Mouse (Mus musculus): ENCODE measurements around the gene Col5a1. TPM values are rescaled to one million over a fixed set of nuclear protein-coding genes. Genes with fewer than 3 reads are reported as not detected.

The Col5a1 gene
- polyA plus RNA-seq, 1 experiment = not detected

GRCm38 (mm10) chr2:27983884-27984283 is 97.7 kb downstream of the Col5a1 start:
- 79% methylated on average over 3 of the region's 3 CpGs for WGBS
- Histone ChIP-seq H3K4me1 (ENCODE audit: control insufficient read depth, insufficient read depth, low read length) (peaks cover under 1% of the 10 kb centered on the region; the same call in 1 of the 2 replicates), H3K4me3 (ENCODE audit: insufficient read depth, low read depth, low read length) (no peak overlapping the region), H3K27ac (ENCODE audit: insufficient read depth, low read depth, low read length) (no peak overlapping the region)
- TF ChIP-seq POLR2A (IDR thresholded peaks at IDR 0.05; ENCODE audit: insufficient read depth, low read depth, low read length) (no peak), CTCF (IDR thresholded peaks at IDR 0.05; ENCODE audit: insufficient read depth, low read depth, low read length) (peak; percentile 41; the same call in 1 of the 2 replicates)

- Histone ChIP-seq H3K4me1 (ENCODE audit: control insufficient read depth, insufficient read depth, low read length) (peaks cover 12% of the 10 kb centered on the region), H3K4me3 (ENCODE audit: insufficient read depth, low read depth, low read length) (no peak overlapping the region), H3K27ac (ENCODE audit: insufficient read depth, low read depth, low read length) (no peak overlapping the region)
- TF ChIP-seq POLR2A (IDR thresholded peaks at IDR 0.05; ENCODE audit: insufficient read depth, low read depth, low read length) (no peak), CTCF (IDR thresholded peaks at IDR 0.05; ENCODE audit: insufficient read depth, low read depth, low read length) (no peak)
- 90% methylated on average over 4 of the region's 4 CpGs for WGBS
Measured at GRCm38 (mm10) chr2:27986751-27987150, 100.5 kb downstream of the Col5a1 start.

- 50% methylated on average over 13 of the region's 13 CpGs for WGBS
- Histone ChIP-seq H3K4me3 (ENCODE audit: insufficient read depth, low read depth, low read length) (no peak overlapping the region), H3K27ac (ENCODE audit: insufficient read depth, low read depth, low read length) (no peak overlapping the region), H3K4me1 (ENCODE audit: control insufficient read depth, insufficient read depth, low read length) (peaks cover 12% of the 10 kb centered on the region)
- TF ChIP-seq POLR2A (IDR thresholded peaks at IDR 0.05; ENCODE audit: insufficient read depth, low read depth, low read length) = no peak
- no peak for TF ChIP-seq CTCF (IDR thresholded peaks at IDR 0.05; ENCODE audit: insufficient read depth, low read depth, low read length)
Measured at GRCm38 (mm10) chr2:27990430-27991211, 104.4 kb downstream of the Col5a1 start.

- TF ChIP-seq POLR2A (IDR thresholded peaks at IDR 0.05; ENCODE audit: insufficient read depth, low read depth, low read length) (no peak), CTCF (IDR thresholded peaks at IDR 0.05; ENCODE audit: insufficient read depth, low read depth, low read length) (no peak)
- no peak overlapping the region for H3K27ac ChIP-seq (ENCODE audit: insufficient read depth, low read depth, low read length)
- 90% methylated on average over 5 of the region's 5 CpGs for WGBS
Measured at GRCm38 (mm10) chr2:27993416-27993815, 107.2 kb downstream of the Col5a1 start.

GRCm38 (mm10) chr2:27999996-28000583 is 113.9 kb downstream of the Col5a1 start:
- WGBS = 89% methylated on average over 9 of the region's 9 CpGs
- Histone ChIP-seq H3K4me3 (ENCODE audit: insufficient read depth, low read depth, low read length) (no peak overlapping the region), H3K4me1 (ENCODE audit: control insufficient read depth, insufficient read depth, low read length) (peaks cover 6% of the 10 kb centered on the region; the same call in 1 of the 2 replicates), H3K27ac (ENCODE audit: insufficient read depth, low read depth, low read length) (no peak overlapping the region)
- no peak for TF ChIP-seq POLR2A (IDR thresholded peaks at IDR 0.05; ENCODE audit: insufficient read depth, low read depth, low read length)
- no peak for TF ChIP-seq CTCF (IDR thresholded peaks at IDR 0.05; ENCODE audit: insufficient read depth, low read depth, low read length)

More at GRCm38 (mm10) chr2:27993416-27993815, 107.2 kb downstream of the Col5a1 start:
- H3K4me3 ChIP-seq (ENCODE audit: insufficient read depth, low read depth, low read length) = no peak overlapping the region
- H3K4me1 ChIP-seq (ENCODE audit: control insufficient read depth, insufficient read depth, low read length) = peaks cover 14% of the 10 kb centered on the region

GRCm38 (mm10) chr2:28000660-28001059 is 114.4 kb downstream of the Col5a1 start:
- WGBS = 88% methylated on average over 3 of the region's 3 CpGs
- no peak overlapping the region for H3K27ac ChIP-seq (ENCODE audit: insufficient read depth, low read depth, low read length)
- TF ChIP-seq CTCF (IDR thresholded peaks at IDR 0.05; ENCODE audit: insufficient read depth, low read depth, low read length) (no peak), POLR2A (IDR thresholded peaks at IDR 0.05; ENCODE audit: insufficient read depth, low read depth, low read length) (no peak)
- no peak overlapping the region for H3K4me3 ChIP-seq (ENCODE audit: insufficient read depth, low read depth, low read length)
- peaks cover 6% of the 10 kb centered on the region; the same call in 1 of the 2 replicates for H3K4me1 ChIP-seq (ENCODE audit: control insufficient read depth, insufficient read depth, low read length)

- 84% methylated on average over 11 of the region's 11 CpGs for WGBS
- no peak for TF ChIP-seq POLR2A (IDR thresholded peaks at IDR 0.05; ENCODE audit: insufficient read depth, low read depth, low read length)
- no peak for TF ChIP-seq CTCF (IDR thresholded peaks at IDR 0.05; ENCODE audit: insufficient read depth, low read depth, low read length)
- Histone ChIP-seq H3K27ac (ENCODE audit: insufficient read depth, low read depth, low read length) (no peak overlapping the region), H3K4me1 (ENCODE audit: control insufficient read depth, insufficient read depth, low read length) (peaks cover 6% of the 10 kb centered on the region; the same call in 1 of the 2 replicates), H3K4me3 (ENCODE audit: insufficient read depth, low read depth, low read length) (no peak overlapping the region)
Measured at GRCm38 (mm10) chr2:28001206-28001605, 115.0 kb downstream of the Col5a1 start.

- TF ChIP-seq POLR2A (IDR thresholded peaks at IDR 0.05; ENCODE audit: insufficient read depth, low read depth, low read length) (no peak), CTCF (IDR thresholded peaks at IDR 0.05; ENCODE audit: insufficient read depth, low read depth, low read length) (no peak)
- 95% methylated on average over 4 of the region's 4 CpGs for WGBS
- no peak overlapping the region for H3K27ac ChIP-seq (ENCODE audit: insufficient read depth, low read depth, low read length)
- H3K4me3 ChIP-seq (ENCODE audit: insufficient read depth, low read depth, low read length) = no peak overlapping the region
- H3K4me1 ChIP-seq (ENCODE audit: control insufficient read depth, insufficient read depth, low read length) = no peaks in the 10 kb centered on the region
Measured at GRCm38 (mm10) chr2:28005187-28005586, 119.0 kb downstream of the Col5a1 start.

GRCm38 (mm10) chr2:28008261-28008660 is 122.0 kb downstream of the Col5a1 start:
- no peak overlapping the region for H3K27ac ChIP-seq (ENCODE audit: insufficient read depth, low read depth, low read length)
- TF ChIP-seq POLR2A (IDR thresholded peaks at IDR 0.05; ENCODE audit: insufficient read depth, low read depth, low read length) (no peak), CTCF (IDR thresholded peaks at IDR 0.05; ENCODE audit: insufficient read depth, low read depth, low read length) (no peak)
- H3K4me3 ChIP-seq (ENCODE audit: insufficient read depth, low read depth, low read length) = no peak overlapping the region
- no peaks in the 10 kb centered on the region for H3K4me1 ChIP-seq (ENCODE audit: control insufficient read depth, insufficient read depth, low read length)
- WGBS = 54% methylated on average over 4 of the region's 4 CpGs

Measured in olfactory bulb, adult 2 months (tissue).